Mouse (Mus musculus) liver, embryonic 14.5 days (tissue): Measurements from ENCODE around the gene Edem3. TPM values are rescaled to one million over a fixed set of nuclear protein-coding genes. Genes with fewer than 3 reads are reported as not detected.
"Not testable (repeated sequence)": the region's sequence is repeated elsewhere in the genome, so short reads cannot be mapped to it uniquely, and the experiment has no call there.

Experiments
- ATAC-seq: fragments of 200-750 bp; cut with Nextera tagmentation; 2 replicates; pipeline ENCODE4 v1.8.0; 2017; ENCODE audit warnings: moderate number of reproducible peaks, mild to moderate bottlenecking, moderate library complexity; ENCODE audit not compliant: insufficient read depth
- DNase-seq, 3 experiments: peaks; one replicate each; pipeline ENCODE4 v3.0.0-alpha.2; 2012 to 2013; ENCODE audit warnings: low read depth in 3 of 3, low spot score in 3 of 3
- H3K27ac ChIP-seq: fragments of 300-500 bp; sonication (generic); 2 replicates; pipeline ENCODE4 v1.5.1; 2014; ENCODE audit warnings: moderate library complexity, mild to moderate bottlenecking, control low read depth, inconsistent platforms
- H3K27me3 ChIP-seq: fragments of 300-500 bp; sonication (generic); 2 replicates; pipeline ENCODE4 v1.6.1; 2014; ENCODE audit warnings: mild to moderate bottlenecking, low read length, moderate library complexity; ENCODE audit not compliant: control insufficient read depth, insufficient read depth
- H3K36me3 ChIP-seq: fragments of 300-500 bp; sonication (generic); replicated peaks from 2 replicates; pipeline ENCODE4 v1.6.1; 2014; ENCODE audit warnings: low read depth; ENCODE audit not compliant: control insufficient read depth, insufficient read depth
- H3K4me1 ChIP-seq, 2 experiments: fragments of 200-500 bp in 1 of 2; fragments of 300-500 bp in 1 of 2; sonication (generic) in 1 of 2; replicated peaks; 2 replicates each; pipeline ENCODE4 v1.6.1; 2012 to 2014; ENCODE audit warnings: antibody characterized with exemption in 1 of 2, inconsistent platforms in 1 of 2, low read length in 1 of 2; ENCODE audit not compliant: control insufficient read depth in 2 of 2, insufficient read depth in 2 of 2
- H3K4me2 ChIP-seq: fragments of 300-500 bp; sonication (generic); 2 replicates; pipeline ENCODE4 v1.6.1; 2014; ENCODE audit warnings: low read depth, mild to moderate bottlenecking, control low read depth, moderate library complexity
- H3K4me3 ChIP-seq, 2 experiments: fragments of 200-500 bp in 1 of 2; fragments of 300-500 bp in 1 of 2; sonication (generic) in 1 of 2; 2 replicates each; pipeline ENCODE4 v1.5.1; 2012 to 2014; ENCODE audit warnings: low read depth in 2 of 2, low read length in 2 of 2, mild to moderate bottlenecking in 2 of 2, control low read depth in 1 of 2, inconsistent platforms in 1 of 2, moderate library complexity in 1 of 2; ENCODE audit not compliant: insufficient read depth in 1 of 2
- H3K9ac ChIP-seq: fragments of 300-500 bp; sonication (generic); replicated peaks from 2 replicates; pipeline ENCODE4 v1.6.1; 2014; ENCODE audit warnings: mild to moderate bottlenecking, control low read depth, moderate library complexity
- H3K9me3 ChIP-seq: fragments of 300-500 bp; sonication (generic); 2 replicates; pipeline ENCODE4 v1.6.1; 2016; ENCODE audit warnings: low read length, mixed read lengths; ENCODE audit not compliant: control insufficient read depth
- CTCF ChIP-seq: IDR thresholded peaks from 2 replicates; pipeline ENCODE4 v1.5.1; 2016; ENCODE audit warnings: antibody characterized with exemption, low read depth, control low read depth
- EP300 ChIP-seq: IDR thresholded peaks from 2 replicates; pipeline ENCODE4 v1.6.1; 2016; ENCODE audit warnings: antibody characterized with exemption, low read depth
- WGBS: fragments of 180-500 bp; shearing (Covaris S2); extraction: QIAGEN DNeasy Blood & Tissue Kit; methylation state at CpG from one replicate; pipeline ENCODE4 v1.1.7; 2014; ENCODE audit not compliant: insufficient replicate concordance; 5-methylcytosine and 5-hydroxymethylcytosine counted together
- polyA plus RNA-seq, 2 experiments: library from polyadenylated mRNA; depleted of rRNA in 1 of 2; stranded (reverse) in 1 of 2; unstranded in 1 of 2; fragments of >200 nt; fragmentation: Nextera tagmentation in 1 of 2; extraction: Ambion mirVana in 1 of 2; gene quantifications; 2 replicates each; pipeline versions ENCODE4 v1.2.1 to v1.2.3; 2012 to 2014

The Edem3 gene
- polyA plus RNA-seq, 2 experiments: 4.3 to 6.1 TPM

DNA sequence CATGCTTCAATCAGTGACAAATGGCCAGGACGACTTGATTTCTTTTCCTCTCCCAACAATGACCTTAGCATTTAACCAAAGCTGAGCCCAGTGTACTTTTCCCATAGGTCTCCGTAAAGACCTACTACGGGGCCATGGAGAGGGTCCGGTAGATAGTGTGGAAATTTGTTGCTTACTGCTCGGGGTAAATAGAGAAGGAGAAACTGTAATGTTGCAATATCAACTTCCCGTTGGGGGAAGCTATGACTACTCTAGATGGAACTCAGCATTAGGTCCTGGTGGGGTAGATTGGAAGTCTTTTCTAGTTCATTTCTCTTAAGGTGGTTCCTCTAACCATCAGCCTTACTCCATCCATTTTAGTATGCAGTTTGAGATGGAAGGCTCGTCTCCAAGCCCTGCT lies 64.0 kb downstream of the Edem3 start:
- ATAC-seq: no peak
- no peak overlapping the region for H3K4me2 ChIP-seq
- 70% methylated on average over 7 of the region's 7 CpGs for WGBS

DNA sequence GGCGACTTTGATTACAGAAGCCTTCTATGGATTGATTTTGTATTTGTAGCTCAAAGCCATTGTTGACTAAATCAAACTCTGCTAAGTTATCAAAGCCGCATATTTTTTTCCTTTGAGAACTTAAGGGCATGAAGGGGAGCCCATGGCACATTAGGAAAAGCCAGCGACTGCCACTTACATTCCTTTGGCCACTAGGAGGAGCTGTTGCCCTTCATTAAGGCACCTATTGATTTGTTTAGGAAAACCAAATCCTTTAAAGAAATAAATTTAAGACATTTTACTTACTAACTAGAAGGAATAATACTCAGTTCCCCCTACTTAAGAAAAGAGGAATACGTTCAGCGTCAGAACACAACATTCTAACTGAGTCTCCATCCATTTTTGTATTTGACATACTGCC lies 65.3 kb downstream of the Edem3 start:
- H3K27me3 ChIP-seq: no peaks in the 10 kb centered on the region
- no peak overlapping the region for H3K9ac ChIP-seq
- no peak for TF ChIP-seq EP300
- peak; percentile 75 for TF ChIP-seq CTCF
- no peaks in the 10 kb centered on the region for H3K4me1 ChIP-seq
- no peak for ATAC-seq
- H3K4me3 ChIP-seq: no peak overlapping the region
- H3K9me3 ChIP-seq: no peaks in the 10 kb centered on the region
- no peak overlapping the region for H3K27ac ChIP-seq
- 35% methylated on average over 5 of the region's 5 CpGs for WGBS
- no peak overlapping the region for H3K4me2 ChIP-seq
- peaks cover 8% of the 10 kb centered on the region for H3K36me3 ChIP-seq
- peak; percentile 31 to 47 (median 37) for DNase-seq

More for the DNA sequence above, 64.0 kb downstream of the Edem3 start:
- H3K4me1 ChIP-seq: no peaks in the 10 kb centered on the region
- TF ChIP-seq CTCF: no peak
- TF ChIP-seq EP300: no peak
- no peak for DNase-seq
- H3K36me3 ChIP-seq: peaks cover 8% of the 10 kb centered on the region
- no peak overlapping the region for H3K27ac ChIP-seq
- no peak overlapping the region for H3K9ac ChIP-seq
- H3K4me3 ChIP-seq: no peak overlapping the region
- H3K9me3 ChIP-seq: no peaks in the 10 kb centered on the region
- no peaks in the 10 kb centered on the region for H3K27me3 ChIP-seq

DNA sequence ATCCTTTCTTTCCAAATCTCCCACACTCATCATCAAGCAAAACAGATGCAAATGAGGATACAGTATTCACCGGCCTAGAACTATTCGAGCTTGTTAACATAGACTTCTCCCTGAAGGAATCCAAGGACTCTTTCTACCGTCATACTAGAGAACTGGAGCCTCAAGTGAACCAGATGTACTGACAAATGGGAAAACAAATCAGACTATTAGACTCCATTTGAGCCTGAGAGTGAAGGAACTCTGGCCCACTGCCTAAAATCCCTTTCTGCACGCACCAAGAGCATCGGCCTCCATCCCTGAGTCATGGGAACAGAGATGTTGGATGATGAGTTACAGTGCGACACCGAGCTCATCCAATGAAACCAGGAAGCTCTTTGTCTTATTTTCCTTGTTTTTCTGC lies 69.9 kb downstream of the Edem3 start:
- no peaks in the 10 kb centered on the region for H3K36me3 ChIP-seq
- H3K4me3 ChIP-seq: no peak overlapping the region
- H3K27me3 ChIP-seq: no peaks in the 10 kb centered on the region
- no peak overlapping the region for H3K9ac ChIP-seq
- no peak for ATAC-seq
- no peaks in the 10 kb centered on the region for H3K4me1 ChIP-seq
- WGBS: 68% methylated on average over 7 of the region's 7 CpGs
- H3K27ac ChIP-seq: no peak overlapping the region
- TF ChIP-seq EP300: no peak
- TF ChIP-seq CTCF: no peak
- no peaks in the 10 kb centered on the region for H3K9me3 ChIP-seq
- no peak for DNase-seq
- no peak overlapping the region for H3K4me2 ChIP-seq

DNA sequence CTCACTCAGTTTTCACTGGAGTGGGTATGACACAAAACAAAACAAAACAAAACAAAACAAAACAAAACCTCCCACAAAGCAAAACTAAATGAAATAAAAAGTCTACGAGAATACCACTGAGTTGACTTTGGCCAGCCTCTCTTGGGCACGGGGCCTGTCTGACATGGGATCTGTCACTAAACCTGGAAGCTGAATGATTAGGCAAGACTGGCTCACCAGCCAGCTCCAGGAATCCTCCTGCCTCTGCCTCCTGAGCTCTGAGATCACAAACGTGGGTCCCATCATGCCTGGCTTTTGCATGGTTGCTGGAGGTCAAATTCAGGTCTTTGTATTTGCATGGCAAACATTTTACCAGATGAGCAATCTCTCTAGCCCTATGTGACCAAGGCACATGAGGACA lies 76.6 kb downstream of the Edem3 start:
- no peak overlapping the region for H3K4me2 ChIP-seq
- H3K4me1 ChIP-seq: no peaks in the 10 kb centered on the region
- no peak for ATAC-seq
- 63% methylated on average over 3 of the region's 3 CpGs for WGBS
- no peak overlapping the region for H3K9ac ChIP-seq
- no peak overlapping the region for H3K4me3 ChIP-seq
- H3K36me3 ChIP-seq: no peaks in the 10 kb centered on the region
- DNase-seq: no peak
- TF ChIP-seq EP300: no peak
- no peak for TF ChIP-seq CTCF
- no peaks in the 10 kb centered on the region for H3K27me3 ChIP-seq
- no peak overlapping the region for H3K27ac ChIP-seq
- H3K9me3 ChIP-seq: no peaks in the 10 kb centered on the region; the same call in 1 of the 2 replicates

DNA sequence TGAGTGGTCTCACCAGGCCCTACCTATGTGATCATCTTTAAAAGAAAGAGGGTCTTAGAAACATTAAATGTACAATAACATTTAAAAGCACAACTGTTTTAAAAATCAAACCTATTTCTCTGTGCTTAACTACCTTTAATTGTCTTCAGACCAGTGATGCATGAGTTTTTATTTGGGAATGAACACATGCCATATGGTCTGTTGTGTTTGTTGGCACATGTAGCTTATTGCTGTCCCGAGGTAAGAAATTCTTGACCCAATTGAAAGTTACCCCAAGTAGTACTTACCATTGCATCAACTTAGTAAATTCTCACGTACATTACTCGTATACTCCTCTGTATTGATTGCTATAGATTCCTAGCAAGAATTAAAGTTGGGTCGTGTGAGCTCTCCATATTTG lies 80.1 kb downstream of the Edem3 start:
- ATAC-seq: no peak
- Histone ChIP-seq H3K9ac (no peak overlapping the region), H3K36me3 (no peaks in the 10 kb centered on the region), H3K27me3 (no peaks in the 10 kb centered on the region), H3K4me1 (no peaks in the 10 kb centered on the region), H3K4me3 (no peak overlapping the region), H3K9me3 (no peaks in the 10 kb centered on the region; the same call in 1 of the 2 replicates), H3K27ac (no peak overlapping the region), H3K4me2 (no peak overlapping the region)
- WGBS: 67% methylated on average over 4 of the region's 4 CpGs
- no peak for DNase-seq
- TF ChIP-seq EP300: no peak

DNA sequence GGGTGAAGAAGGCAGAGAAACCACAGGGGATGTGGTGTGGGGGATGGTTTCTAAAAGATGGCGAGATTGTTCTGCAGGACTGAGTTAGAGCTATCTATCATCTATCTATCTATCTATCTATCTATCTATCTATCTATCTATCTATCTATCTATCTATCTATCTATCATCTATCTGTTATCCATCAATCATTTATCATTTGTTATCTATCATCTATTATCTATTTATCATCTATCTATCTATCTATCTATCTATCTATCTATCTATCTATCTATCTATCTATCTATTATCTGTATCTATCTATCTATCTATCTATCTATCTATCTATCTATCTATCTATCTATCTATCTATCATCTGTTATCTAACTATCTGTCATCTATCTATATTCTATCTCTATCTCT lies 85.2 kb downstream of the Edem3 start:
- H3K4me3 ChIP-seq, H3K9me3 ChIP-seq, H3K27ac ChIP-seq, H3K36me3 ChIP-seq, H3K4me2 ChIP-seq, H3K4me1 ChIP-seq, H3K9ac ChIP-seq, ATAC-seq, H3K27me3 ChIP-seq, DNase-seq: not testable (repeated sequence)
- WGBS: 78% methylated on average over 1 of the region's 1 CpGs
